Mouse (Mus musculus) bone marrow macrophage, adult 2 months (primary cell): ENCODE measurements around the gene Gm45837.

Experiments
- CTCF ChIP-seq: IDR thresholded peaks from 2 replicates; pipeline ENCODE4 v1.5.1; 2012; ENCODE audit warnings: low read depth, mild to moderate bottlenecking, low read length, moderate library complexity
- POLR2A ChIP-seq: IDR thresholded peaks from 2 replicates; pipeline ENCODE4 v1.6.1; 2012; ENCODE audit warnings: mild to moderate bottlenecking, low read depth, low read length, borderline replicate concordance

DNA sequence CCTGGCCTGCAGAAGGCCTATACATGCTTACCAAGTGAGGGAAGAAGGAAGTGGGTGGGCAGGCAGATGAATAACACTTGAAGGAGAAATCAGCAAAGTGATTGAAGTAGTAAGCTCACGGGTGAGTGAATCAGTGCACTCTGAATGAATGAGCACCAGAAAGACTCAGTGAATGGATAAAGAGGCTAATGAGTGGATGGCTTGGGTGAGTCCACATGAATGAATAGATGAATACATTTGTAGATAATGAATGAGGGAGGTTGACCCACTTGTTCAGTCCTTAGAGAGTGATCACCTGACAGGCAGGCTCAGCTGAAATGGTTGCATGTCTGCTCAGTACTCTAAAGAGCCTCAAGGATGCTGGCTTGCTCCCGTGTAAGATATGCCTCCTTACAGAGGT, 112.5 kb downstream of the Gm45837 start:
- TF ChIP-seq CTCF (no peak), POLR2A (no peak)
